Mouse (Mus musculus) limb, embryonic 13.5 days (tissue): ENCODE data around the gene Cdca5. TPM values are rescaled to one million over a fixed set of nuclear protein-coding genes. Genes with fewer than 3 reads are reported as not detected.
"Not testable (repeated sequence)": the region's sequence is repeated elsewhere in the genome, so short reads cannot be mapped to it uniquely, and the experiment has no call there.

Source experiments
- ATAC-seq: fragments of 200-750 bp; cut with Nextera tagmentation; 2 replicates; pipeline ENCODE4 v1.8.0; 2017; ENCODE audit warnings: low read depth, moderate number of reproducible peaks, moderate TSS enrichment; ENCODE audit not compliant: low FRiP score
- H3K27ac ChIP-seq: fragments of 300-500 bp; sonication (generic); 2 replicates; pipeline ENCODE4 v1.5.1; 2015; ENCODE audit warnings: inconsistent platforms, mild to moderate bottlenecking, moderate library complexity
- H3K27me3 ChIP-seq: fragments of 300-500 bp; sonication (generic); 2 replicates; pipeline ENCODE4 v1.6.1; 2015; ENCODE audit warnings: mild to moderate bottlenecking, inconsistent platforms
- H3K36me3 ChIP-seq: fragments of 300-500 bp; sonication (generic); 2 replicates; pipeline ENCODE4 v1.6.1; 2015; ENCODE audit warnings: inconsistent platforms, mild to moderate bottlenecking, moderate library complexity
- H3K4me1 ChIP-seq: fragments of 300-500 bp; sonication (generic); 2 replicates; pipeline ENCODE4 v1.6.1; 2015; ENCODE audit warnings: inconsistent platforms
- H3K4me2 ChIP-seq: fragments of 300-500 bp; sonication (generic); replicated peaks from 2 replicates; pipeline ENCODE4 v1.6.1; 2015; ENCODE audit warnings: inconsistent platforms, mild to moderate bottlenecking, moderate library complexity
- H3K4me3 ChIP-seq: fragments of 300-500 bp; sonication (generic); 2 replicates; pipeline ENCODE4 v1.5.1; 2015; ENCODE audit warnings: moderate library complexity, mild to moderate bottlenecking, inconsistent platforms
- H3K9ac ChIP-seq: fragments of 300-500 bp; sonication (generic); 2 replicates; pipeline ENCODE4 v1.6.1; 2015; ENCODE audit warnings: mild to moderate bottlenecking, inconsistent platforms
- H3K9me3 ChIP-seq: fragments of 300-500 bp; sonication (generic); 2 replicates; pipeline ENCODE4 v1.6.1; 2016; ENCODE audit warnings: inconsistent platforms
- WGBS: fragments of 180-500 bp; shearing (Covaris S2); methylation state at CpG from one replicate; pipeline ENCODE4 v1.1.7; 2015; 5-methylcytosine and 5-hydroxymethylcytosine counted together
- polyA plus RNA-seq: library from polyadenylated mRNA; unstranded; fragments of >200 nt; fragmentation: Nextera tagmentation; extraction: Ambion mirVana; gene quantifications from 2 replicates; pipeline ENCODE4 v1.2.1, GENCODE M21; 2015

The Cdca5 gene
- polyA plus RNA-seq, 1 experiment from 2014 or later, result 37.6 TPM

GRCm38 (mm10) chr19:6117986-6118676, 33.3 kb downstream of the Cdca5 start, which contains the start of gene Sac3d1:
TSS of gene Sac3d1 (minus strand) at chr19:6118650.
- Histone ChIP-seq H3K36me3 (peaks cover 41% of the 10 kb centered on the region), H3K9ac (peak within 1 kb of the TSS; percentile 91), H3K4me3 (peak within 1 kb of the TSS; percentile 90), H3K9me3 (no peaks in the 10 kb centered on the region), H3K4me1 (peaks cover 23% of the 10 kb centered on the region), H3K4me2 (peak within 1 kb of the TSS; percentile 90), H3K27me3 (no peaks in the 10 kb centered on the region), H3K27ac (peak within 1 kb of the TSS; percentile 95)
- under 1% methylated on average over 77 of the region's 77 CpGs for WGBS
- peak; percentile 88 for ATAC-seq

GRCm38 (mm10) chr19:6118677-6119185, 33.9 kb downstream of the Cdca5 start:
- Histone ChIP-seq H3K4me1 (peaks cover 23% of the 10 kb centered on the region), H3K4me3 (peak overlapping the region; percentile 90), H3K27ac (peak overlapping the region; percentile 95), H3K27me3 (no peaks in the 10 kb centered on the region), H3K9ac (peak overlapping the region; percentile 91), H3K4me2 (peak overlapping the region; percentile 90), H3K9me3 (no peaks in the 10 kb centered on the region), H3K36me3 (peaks cover 40% of the 10 kb centered on the region)
- peak; percentile 28 for ATAC-seq
- WGBS, result under 1% methylated on average over 8 of the region's 8 CpGs

- Histone ChIP-seq H3K9me3 (no peaks in the 10 kb centered on the region), H3K4me2 (no peak overlapping the region), H3K36me3 (peaks cover 13% of the 10 kb centered on the region), H3K4me1 (peaks cover 19% of the 10 kb centered on the region), H3K27me3 (no peaks in the 10 kb centered on the region), H3K4me3 (no peak overlapping the region), H3K27ac (no peak overlapping the region), H3K9ac (no peak overlapping the region)
- no peak for ATAC-seq
- 24% methylated on average over 19 of the region's 19 CpGs for WGBS
Observed at GRCm38 (mm10) chr19:6121761-6122160, 37.0 kb downstream of the Cdca5 start.

GRCm38 (mm10) chr19:6123330-6123729, 38.5 kb downstream of the Cdca5 start:
- Histone ChIP-seq H3K9me3 (no peaks in the 10 kb centered on the region), H3K27me3 (no peaks in the 10 kb centered on the region), H3K4me2 (no peak overlapping the region), H3K27ac (no peak overlapping the region), H3K9ac (no peak overlapping the region), H3K36me3 (peaks cover 13% of the 10 kb centered on the region), H3K4me1 (peaks cover 10% of the 10 kb centered on the region), H3K4me3 (no peak overlapping the region)
- 65% methylated on average over 8 of the region's 8 CpGs for WGBS
- no peak for ATAC-seq

- H3K4me1 ChIP-seq, result peaks cover 4% of the 10 kb centered on the region; the same call in 1 of the 2 replicates
- ATAC-seq, result no peak
- no peak overlapping the region for H3K9ac ChIP-seq
- WGBS, result 72% methylated on average over 2 of the region's 2 CpGs
- no peak overlapping the region for H3K4me3 ChIP-seq
- no peak overlapping the region for H3K27ac ChIP-seq
- peaks cover 13% of the 10 kb centered on the region for H3K36me3 ChIP-seq
- H3K4me2 ChIP-seq, result no peak overlapping the region
- H3K9me3 ChIP-seq, result no peaks in the 10 kb centered on the region
- no peaks in the 10 kb centered on the region for H3K27me3 ChIP-seq
Observed at GRCm38 (mm10) chr19:6124898-6125297, 40.1 kb downstream of the Cdca5 start.

- Histone ChIP-seq H3K27me3 (no peaks in the 10 kb centered on the region), H3K36me3 (peaks cover 8% of the 10 kb centered on the region; the same call in 1 of the 2 replicates), H3K9ac (no peak overlapping the region), H3K4me2 (no peak overlapping the region), H3K4me3 (no peak overlapping the region), H3K4me1 (peaks cover 4% of the 10 kb centered on the region; the same call in 1 of the 2 replicates), H3K27ac (no peak overlapping the region), H3K9me3 (no peaks in the 10 kb centered on the region)
- WGBS, result 26% methylated on average over 4 of the region's 4 CpGs
- no peak for ATAC-seq
Observed at GRCm38 (mm10) chr19:6126289-6126688, 41.5 kb downstream of the Cdca5 start.

GRCm38 (mm10) chr19:6126789-6127580, 42.2 kb downstream of the Cdca5 start:
- ATAC-seq, result no peak
- WGBS, result 74% methylated on average over 10 of the region's 10 CpGs
- H3K27me3 ChIP-seq, result no peaks in the 10 kb centered on the region
- H3K4me1 ChIP-seq, result peaks cover 4% of the 10 kb centered on the region; the same call in 1 of the 2 replicates
- peak overlapping the region; percentile 73; the same call in 1 of the 2 replicates for H3K9ac ChIP-seq
- H3K4me3 ChIP-seq, result peak overlapping the region; percentile 61
- peak overlapping the region; percentile 63 for H3K4me2 ChIP-seq
- peaks cover 1% of the 10 kb centered on the region; the same call in 1 of the 2 replicates for H3K36me3 ChIP-seq
- no peak overlapping the region for H3K27ac ChIP-seq
- no peaks in the 10 kb centered on the region for H3K9me3 ChIP-seq

- H3K4me1 ChIP-seq, result peaks cover 4% of the 10 kb centered on the region; the same call in 1 of the 2 replicates
Observed at GRCm38 (mm10) chr19:6127760-6128341, 43.1 kb downstream of the Cdca5 start, which contains the start of gene Snx15. TSS of gene Snx15 (minus strand) at chr19:6128304.

GRCm38 (mm10) chr19:6130414-6131128, 45.8 kb downstream of the Cdca5 start:
- not testable (repeated sequence) for H3K27me3 ChIP-seq, H3K4me1 ChIP-seq, H3K27ac ChIP-seq, H3K9me3 ChIP-seq, H3K4me3 ChIP-seq, H3K9ac ChIP-seq, ATAC-seq, H3K4me2 ChIP-seq
- 73% methylated on average over 7 of the region's 7 CpGs for WGBS
- peaks cover 19% of the 10 kb centered on the region for H3K36me3 ChIP-seq

More at GRCm38 (mm10) chr19:6127760-6128341, 43.1 kb downstream of the Cdca5 start, which contains the start of gene Snx15:
- Histone ChIP-seq H3K27me3 (no peaks in the 10 kb centered on the region), H3K27ac (peak within 1 kb of the TSS; percentile 83), H3K9ac (peak within 1 kb of the TSS; percentile 73), H3K9me3 (no peaks in the 10 kb centered on the region), H3K4me2 (peak within 1 kb of the TSS; percentile 63), H3K36me3 (no peaks in the 10 kb centered on the region; the same call in 1 of the 2 replicates), H3K4me3 (peak within 1 kb of the TSS; percentile 61)
- ATAC-seq, result peak; percentile 92
- under 1% methylated on average over 32 of the region's 32 CpGs for WGBS

- Histone ChIP-seq H3K9ac (no peak overlapping the region), H3K4me1 (peaks cover 4% of the 10 kb centered on the region; the same call in 1 of the 2 replicates), H3K27me3 (no peaks in the 10 kb centered on the region), H3K9me3 (no peaks in the 10 kb centered on the region), H3K36me3 (peaks cover 36% of the 10 kb centered on the region), H3K4me2 (no peak overlapping the region), H3K4me3 (no peak overlapping the region), H3K27ac (no peak overlapping the region)
- no peak for ATAC-seq
- WGBS, result 84% methylated on average over 7 of the region's 7 CpGs
Observed at GRCm38 (mm10) chr19:6132171-6132827, 47.5 kb downstream of the Cdca5 start.

- not testable (repeated sequence) for ATAC-seq, H3K4me3 ChIP-seq, H3K4me1 ChIP-seq, H3K27me3 ChIP-seq, H3K9ac ChIP-seq, H3K27ac ChIP-seq, H3K9me3 ChIP-seq, H3K4me2 ChIP-seq
- 50% methylated on average over 1 of the region's 1 CpGs for WGBS
- H3K36me3 ChIP-seq, result peaks cover 39% of the 10 kb centered on the region
Observed at GRCm38 (mm10) chr19:6133197-6133596, 48.4 kb downstream of the Cdca5 start.
